Mouse (Mus musculus) hematopoietic multipotent progenitor cell, adult 10-12 weeks (in vitro differentiated cells): Measurements from ENCODE around the gene Myo1g. TPM values are rescaled to one million over a fixed set of nuclear protein-coding genes. Genes with fewer than 3 reads are reported as not detected.

ENCODE experiments used
- polyA plus RNA-seq: library from polyadenylated mRNA; stranded (reverse); fragments of >175 nt; gene quantifications from 2 replicates; pipeline ENCODE4 v1.2.3, GENCODE M21; 2012; ENCODE audit warnings: low replicate concordance

Gene Myo1g
- 162 and 215 TPM in 2 replicates for polyA plus RNA-seq

GRCm38 (mm10) chr11:6520507-6521173 lies at the start of gene Myo1g:
Gene Myo1g (minus strand): TSS chr11:6520965.

GRCm38 (mm10) chr11:6546205-6547013 lies 25.6 kb upstream of the Myo1g start, which contains the start of gene Ccm2:
Gene Ccm2 (plus strand): TSS chr11:6546887.

GRCm38 (mm10) chr11:6475867-6476484 lies 44.8 kb downstream of the Myo1g start, which contains the start of gene Purb:
Gene Purb (minus strand): TSS chr11:6475917.

Other genes with a start within 250 kb of the Myo1g start
- gene Tmed4, start 246.1 kb downstream of the Myo1g start, polyA plus RNA-seq: 34.6 and 44.7 TPM in 2 replicates
- gene Ogdh, start 229.3 kb downstream of the Myo1g start, polyA plus RNA-seq: 15.4 and 65.2 TPM in 2 replicates
- gene Zmiz2, start 131.9 kb downstream of the Myo1g start, polyA plus RNA-seq: 477 and 884 TPM in 2 replicates
- gene Ppia, start 105.5 kb downstream of the Myo1g start, polyA plus RNA-seq: 75.6 and 176 TPM in 2 replicates
- 28.5 and 39.0 TPM in 2 replicates for gene H2afv, start 76.5 kb downstream of the Myo1g start, polyA plus RNA-seq
- gene Purb, start 45.0 kb downstream of the Myo1g start, polyA plus RNA-seq: 16.1 and 24.7 TPM in 2 replicates
- 102 and 122 TPM in 2 replicates for gene Ccm2, start 25.9 kb upstream of the Myo1g start, polyA plus RNA-seq
- gene Nacad, start 85.1 kb upstream of the Myo1g start, polyA plus RNA-seq: 0.23 and 3.5 TPM in 2 replicates
- 98.6 and 102 TPM in 2 replicates for gene Tbrg4, start 105.1 kb upstream of the Myo1g start, polyA plus RNA-seq
- not detected in 2 replicates for gene Wap, start 117.7 kb upstream of the Myo1g start, polyA plus RNA-seq
- gene Ramp3, start 137.6 kb upstream of the Myo1g start, polyA plus RNA-seq: 0.84 and 0.95 TPM in 2 replicates